Mouse (Mus musculus) heart, postnatal 0 days (tissue): ENCODE measurements around the gene Exosc7. TPM values are rescaled to one million over a fixed set of nuclear protein-coding genes. Genes with fewer than 3 reads are reported as not detected.

Experiments
- ATAC-seq: fragments of 200-750 bp; cut with Nextera tagmentation; 2 replicates; pipeline ENCODE4 v1.8.0; 2017; ENCODE audit warnings: low read depth, moderate number of reproducible peaks, moderate library complexity; ENCODE audit not compliant: insufficient read depth
- DNase-seq: peaks from one replicate; pipeline ENCODE4 v3.0.0-alpha.2; 2016; ENCODE audit warnings: low spot score
- H3K27ac ChIP-seq: fragments of 300-500 bp; sonication (generic); 2 replicates; pipeline ENCODE4 v1.5.1; 2014; ENCODE audit warnings: low read depth, mild to moderate bottlenecking
- H3K27me3 ChIP-seq: fragments of 300-500 bp; sonication (generic); 2 replicates; pipeline ENCODE4 v1.6.1; 2014; ENCODE audit warnings: low read length, mixed read lengths; ENCODE audit not compliant: control insufficient read depth, insufficient read depth
- H3K36me3 ChIP-seq: fragments of 300-500 bp; sonication (generic); replicated peaks from 2 replicates; pipeline ENCODE4 v1.6.1; 2014; ENCODE audit warnings: low read length, mixed read lengths; ENCODE audit not compliant: control insufficient read depth, insufficient read depth
- H3K4me1 ChIP-seq: fragments of 300-500 bp; sonication (generic); 2 replicates; pipeline ENCODE4 v1.6.1; 2014; ENCODE audit warnings: antibody characterized with exemption; ENCODE audit not compliant: control insufficient read depth, insufficient read depth
- H3K4me2 ChIP-seq: fragments of 300-500 bp; sonication (generic); 2 replicates; pipeline ENCODE4 v1.6.1; 2014; ENCODE audit warnings: low read depth, mild to moderate bottlenecking, low read length, moderate library complexity
- H3K4me3 ChIP-seq: fragments of 300-500 bp; sonication (generic); 2 replicates; pipeline ENCODE4 v1.5.1; 2014; ENCODE audit warnings: low read depth, low read length
- H3K9ac ChIP-seq: fragments of 300-500 bp; sonication (generic); replicated peaks from 2 replicates; pipeline ENCODE4 v1.6.1; 2014; ENCODE audit warnings: low read depth, low read length, mixed read lengths
- H3K9me3 ChIP-seq: fragments of 300-500 bp; sonication (generic); replicated peaks from 2 replicates; pipeline ENCODE4 v1.6.1; 2016; ENCODE audit warnings: low read length; ENCODE audit not compliant: control insufficient read depth
- CTCF ChIP-seq: IDR thresholded peaks from 2 replicates; pipeline ENCODE4 v1.5.1; 2016; ENCODE audit warnings: antibody characterized with exemption, control low read depth, low read depth
- EP300 ChIP-seq: IDR thresholded peaks from 2 replicates; pipeline ENCODE4 v1.6.1; 2016; ENCODE audit warnings: antibody characterized with exemption, low read depth
- WGBS: fragments of 180-500 bp; shearing (Covaris S2); extraction: QIAGEN DNeasy Blood & Tissue Kit; methylation state at CpG from one replicate; pipeline ENCODE4 v1.1.7; 2014; 5-methylcytosine and 5-hydroxymethylcytosine counted together
- polyA plus RNA-seq: library from polyadenylated mRNA; unstranded; fragments of >200 nt; fragmentation: Nextera tagmentation; extraction: Ambion mirVana; gene quantifications from 2 replicates; pipeline ENCODE4 v1.2.1, GENCODE M21; 2015
- total RNA-seq: library from RNA; depleted of rRNA; stranded (reverse); fragments of >200 nt; gene quantifications from 2 replicates; pipeline ENCODE4 v1.2.3, GENCODE M21; 2014; ENCODE audit warnings: low replicate concordance; rRNA removed

The Exosc7 gene
- total and polyA plus RNA-seq, 2 experiments from 2014 or later: 20.2 to 45.6 TPM

DNA sequence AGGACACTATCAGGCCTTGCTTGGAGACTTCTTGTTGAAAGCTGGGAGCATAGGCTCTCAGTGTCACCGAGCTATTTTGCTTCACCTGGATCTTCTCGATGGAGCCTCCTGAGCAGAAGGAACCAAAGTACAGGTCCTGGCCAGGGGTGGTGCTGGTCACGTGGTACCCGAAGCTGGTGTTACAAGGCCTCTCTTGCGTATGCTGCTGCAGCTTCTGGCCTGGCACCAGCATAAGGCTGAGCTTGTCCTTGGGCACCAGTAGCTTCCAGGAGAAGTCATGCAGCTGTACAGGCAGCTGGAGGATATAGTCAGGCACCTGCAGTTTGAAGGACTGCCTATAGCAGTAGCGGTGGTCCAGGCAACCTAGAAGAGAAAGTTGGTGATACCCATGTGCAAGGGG is 67.0 kb downstream of the Exosc7 start:
- Histone ChIP-seq H3K27ac (no peak overlapping the region), H3K4me2 (no peak overlapping the region), H3K36me3 (no peaks in the 10 kb centered on the region), H3K27me3 (no peaks in the 10 kb centered on the region), H3K4me3 (no peak overlapping the region), H3K9ac (no peak overlapping the region), H3K4me1 (no peaks in the 10 kb centered on the region), H3K9me3 (no peaks in the 10 kb centered on the region)
- ATAC-seq (no peak), DNase-seq (no peak)
- WGBS: 80% methylated on average over 6 of the region's 6 CpGs
- no peak for TF ChIP-seq EP300
- TF ChIP-seq CTCF: no peak

DNA sequence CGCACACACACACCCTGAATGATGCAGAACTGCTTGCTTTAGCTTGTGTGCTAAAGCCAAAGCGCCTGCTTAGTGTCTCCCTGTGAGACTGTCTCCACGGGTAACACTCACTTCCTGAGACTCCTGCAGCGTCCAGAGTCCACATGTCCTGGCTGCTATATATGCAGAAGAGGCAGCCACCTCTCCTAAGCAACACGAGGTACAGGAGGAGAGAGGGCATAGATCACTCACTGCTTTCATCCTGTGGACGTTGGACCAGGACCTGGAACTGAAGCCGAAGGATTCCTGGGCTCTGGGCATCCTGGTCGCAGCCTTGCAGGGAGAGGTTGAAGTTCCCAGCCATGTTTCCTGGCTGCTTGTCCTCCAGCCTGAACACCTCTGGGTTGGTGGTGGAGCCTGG is 70.2 kb downstream of the Exosc7 start:
- DNase-seq (no peak), ATAC-seq (no peak)
- 64% methylated on average over 8 of the region's 8 CpGs for WGBS

DNA sequence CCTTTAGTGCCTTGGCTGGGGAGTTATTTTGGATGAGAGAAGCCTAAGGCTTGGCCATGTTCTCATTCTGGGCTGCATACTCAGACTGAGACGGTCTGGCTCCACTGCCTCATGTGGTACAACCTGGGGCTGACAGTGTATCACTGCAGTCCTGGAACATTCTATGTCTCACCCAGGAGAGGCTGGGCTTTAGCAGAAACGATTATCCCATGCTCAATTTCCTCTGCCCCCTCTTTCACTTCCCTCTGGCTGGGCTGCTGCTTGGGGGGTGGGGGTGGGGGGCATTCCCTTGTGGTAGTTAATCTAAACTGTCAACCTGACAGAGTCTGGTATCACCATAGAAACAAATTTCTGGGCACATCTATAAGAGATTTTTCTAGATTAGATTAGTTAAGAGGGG is 72.5 kb downstream of the Exosc7 start:
- Histone ChIP-seq H3K27ac (no peak overlapping the region), H3K4me3 (no peak overlapping the region), H3K4me1 (peaks cover 11% of the 10 kb centered on the region; the same call in 1 of the 2 replicates), H3K9ac (no peak overlapping the region), H3K9me3 (no peaks in the 10 kb centered on the region), H3K4me2 (no peak overlapping the region), H3K27me3 (no peaks in the 10 kb centered on the region), H3K36me3 (no peaks in the 10 kb centered on the region)
- DNase-seq: no peak
- no peak for ATAC-seq
- TF ChIP-seq EP300: no peak
- TF ChIP-seq CTCF: no peak
- 27% methylated on average over 2 of the region's 2 CpGs for WGBS

More for the DNA sequence above, 70.2 kb downstream of the Exosc7 start:
- TF ChIP-seq EP300 (no peak), CTCF (no peak)
- H3K9ac ChIP-seq: no peak overlapping the region
- H3K36me3 ChIP-seq: no peaks in the 10 kb centered on the region
- no peaks in the 10 kb centered on the region for H3K27me3 ChIP-seq
- H3K4me2 ChIP-seq: no peak overlapping the region
- H3K4me1 ChIP-seq: peaks cover 7% of the 10 kb centered on the region; the same call in 1 of the 2 replicates
- H3K9me3 ChIP-seq: no peaks in the 10 kb centered on the region
- no peak overlapping the region for H3K4me3 ChIP-seq
- no peak overlapping the region for H3K27ac ChIP-seq

Other genes starting within 250 kb of the Exosc7 start
- 51.3 and 72.3 TPM in 2 replicates for gene Zfp445, start 247.2 kb upstream of the Exosc7 start, total RNA-seq
- gene Zfp445, start 247.2 kb upstream of the Exosc7 start, polyA plus RNA-seq: 19.0 and 24.6 TPM in 2 replicates
- gene Zkscan7, start 227.5 kb upstream of the Exosc7 start, total RNA-seq: 3.9 and 5.4 TPM in 2 replicates
- gene Zkscan7, start 227.5 kb upstream of the Exosc7 start, polyA plus RNA-seq: 1.4 and 1.5 TPM in 2 replicates
- gene Zfp105, start 190.1 kb upstream of the Exosc7 start, total RNA-seq: 2.2 and 6.9 TPM in 2 replicates
- 7.2 and 7.8 TPM in 2 replicates for gene Zfp105, start 190.1 kb upstream of the Exosc7 start, polyA plus RNA-seq
- gene 1110059G10Rik, start 162.2 kb upstream of the Exosc7 start, total RNA-seq: 0.84 and 13.5 TPM in 2 replicates
- gene 1110059G10Rik, start 162.2 kb upstream of the Exosc7 start, polyA plus RNA-seq: 27.1 and 31.1 TPM in 2 replicates
- 18.3 and 38.2 TPM in 2 replicates for gene Kif15, start 162.2 kb upstream of the Exosc7 start, total RNA-seq
- gene Kif15, start 162.2 kb upstream of the Exosc7 start, polyA plus RNA-seq: 5.3 and 6.1 TPM in 2 replicates
- 13.8 and 22.1 TPM in 2 replicates for gene Tmem42, start 91.9 kb upstream of the Exosc7 start, total RNA-seq
- 27.5 and 28.1 TPM in 2 replicates for gene Tmem42, start 91.9 kb upstream of the Exosc7 start, polyA plus RNA-seq
- gene Tgm4, start 78.5 kb upstream of the Exosc7 start, total RNA-seq: not detected in 2 replicates
- gene Tgm4, start 78.5 kb upstream of the Exosc7 start, polyA plus RNA-seq: 0.19 and 0.20 TPM in 2 replicates
- gene Zdhhc3, start within 50 bp of the Exosc7 start, total RNA-seq: 51.7 and 73.5 TPM in 2 replicates
- 33.4 and 35.7 TPM in 2 replicates for gene Zdhhc3, start within 50 bp of the Exosc7 start, polyA plus RNA-seq
- gene Clec3b, start 37.7 kb downstream of the Exosc7 start, total RNA-seq: 8.5 and 26.8 TPM in 2 replicates
- 5.5 and 5.7 TPM in 2 replicates for gene Clec3b, start 37.7 kb downstream of the Exosc7 start, polyA plus RNA-seq
- 0.35 and 2.7 TPM in 2 replicates for gene Cdcp1, start 102.8 kb downstream of the Exosc7 start, total RNA-seq
- 0.04 and 0.15 TPM in 2 replicates for gene Cdcp1, start 102.8 kb downstream of the Exosc7 start, polyA plus RNA-seq
- 34.3 and 34.7 TPM in 2 replicates for gene Tmem158, start 147.5 kb downstream of the Exosc7 start, total RNA-seq
- 8.6 and 8.9 TPM in 2 replicates for gene Tmem158, start 147.5 kb downstream of the Exosc7 start, polyA plus RNA-seq